Mouse (Mus musculus) adrenal gland, postnatal 10 days (tissue): ENCODE results near the gene Mchr1. TPM values are rescaled to one million over a fixed set of nuclear protein-coding genes. Genes with fewer than 3 reads are reported as not detected.

ENCODE experiments used
- DNase-seq: peaks from one replicate; pipeline ENCODE4 v3.0.0; 2021; ENCODE audit warnings: mixed read lengths
- total RNA-seq, 2 experiments: library from RNA; stranded (reverse); gene quantifications; 2 replicates each; pipeline ENCODE4 v1.2.3; 2021

The Mchr1 gene
- total RNA-seq, 2 experiments from 2014 or later, result 0.18 to 0.61 TPM

DNA sequence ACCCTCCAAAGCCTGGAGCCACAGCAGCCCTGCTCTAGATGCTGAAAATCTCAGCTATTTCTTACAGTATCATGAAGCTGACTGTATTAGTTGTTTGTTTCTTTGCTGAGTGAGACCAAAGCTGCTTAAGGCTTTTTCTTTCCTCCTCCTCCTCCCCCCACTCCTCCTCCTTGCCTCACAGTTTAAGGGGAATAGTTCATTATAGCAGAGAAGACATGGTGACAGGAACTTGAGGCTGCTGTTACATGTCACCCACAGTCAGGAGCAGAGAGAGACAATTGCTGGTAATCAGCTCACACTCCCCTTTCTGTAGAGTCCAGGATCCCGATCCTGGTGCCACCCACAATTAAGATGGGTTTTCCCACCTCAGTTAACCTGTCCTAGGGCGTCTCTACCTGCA lies 38.1 kb downstream of the Mchr1 start:
- DNase-seq, result no peak

DNA sequence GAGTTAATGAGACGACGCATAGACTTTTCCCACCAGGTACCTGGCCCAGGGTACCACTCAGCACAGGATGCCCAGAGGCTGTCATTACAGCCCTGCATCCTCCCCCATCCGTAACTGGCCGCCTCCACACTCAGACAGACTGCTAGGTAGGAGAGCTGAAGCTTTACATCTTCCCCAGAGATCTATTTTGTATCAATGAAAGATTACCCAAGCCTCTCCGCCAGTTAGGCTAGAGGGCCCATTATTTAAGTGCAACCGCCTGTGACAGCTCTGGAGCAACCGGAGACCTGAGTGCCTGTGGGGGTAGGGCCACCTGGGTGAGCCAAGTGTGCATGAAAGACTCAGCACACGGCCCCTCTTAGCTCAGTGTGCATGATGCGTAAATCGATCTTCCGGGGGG lies 42.6 kb downstream of the Mchr1 start:
- DNase-seq, result no peak

DNA sequence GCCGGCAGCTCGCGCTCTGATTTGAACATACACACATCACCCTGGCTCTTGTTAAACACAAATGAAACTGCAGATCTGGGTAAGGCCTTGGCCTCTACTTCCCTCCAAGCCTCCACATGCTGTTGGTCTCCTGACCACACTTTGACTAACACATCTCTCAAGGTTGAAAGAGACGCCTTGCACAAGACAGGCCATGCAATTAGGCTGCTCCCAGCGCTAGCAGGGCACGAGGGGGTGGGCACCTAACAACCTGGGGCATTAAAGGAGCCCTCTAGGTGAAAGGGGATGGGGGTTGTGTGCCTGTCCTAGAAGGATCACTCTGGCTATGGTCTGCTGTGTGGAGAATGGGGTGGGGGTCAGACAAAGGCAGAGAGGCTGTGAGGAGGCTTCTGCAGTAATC lies 43.4 kb downstream of the Mchr1 start:
- DNase-seq, result no peak

DNA sequence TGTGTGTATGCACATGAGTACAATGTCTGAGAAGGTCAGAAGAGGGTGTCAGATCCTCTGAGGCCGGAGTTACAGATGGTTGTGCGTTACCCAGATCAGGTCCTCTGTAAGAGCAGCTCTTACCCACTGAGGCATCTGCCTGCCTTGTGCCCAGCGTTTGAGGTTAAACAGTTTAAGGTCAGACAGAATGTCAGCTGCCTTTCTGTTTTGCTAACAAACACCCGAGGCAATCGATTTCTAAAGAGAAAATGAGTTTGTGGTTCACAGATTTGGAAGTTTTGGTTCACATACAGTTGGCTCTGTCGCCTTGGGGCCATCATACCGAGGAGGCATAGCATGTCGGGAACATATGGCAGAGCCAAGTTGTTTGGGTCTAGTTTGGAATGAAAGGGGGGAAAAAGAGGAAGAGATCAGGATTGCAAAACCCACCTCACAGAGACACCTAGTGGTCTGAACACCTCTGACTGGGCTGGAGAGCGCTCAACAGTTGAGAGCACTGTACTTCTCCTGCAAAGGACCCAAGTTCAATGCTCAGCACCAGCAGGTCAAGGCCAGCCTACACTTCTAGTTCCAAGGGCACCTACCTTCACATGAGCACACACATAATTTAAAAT lies 48.9 kb downstream of the Mchr1 start:
- DNase-seq, result no peak

Other genes starting within 250 kb of the Mchr1 start
- gene Mrtfa, start 44.7 kb upstream of the Mchr1 start, total RNA-seq, result 10 to 100 TPM; 23.7 to 26.2 TPM
- 100 to 1,000 TPM; 105 to 131 TPM for gene Slc25a17, start 125.3 kb downstream of the Mchr1 start, total RNA-seq
- gene St13, start 164.6 kb downstream of the Mchr1 start, total RNA-seq, result 100 to 1,000 TPM; 172 to 192 TPM
- gene Xpnpep3, start 164.6 kb downstream of the Mchr1 start, total RNA-seq, result 10 to 100 TPM; 22.5 to 24.2 TPM
- not detected for gene Dnajb7, start 172.8 kb downstream of the Mchr1 start, total RNA-seq
- 100 to 1,000 TPM; 132 to 145 TPM for gene Rbx1, start 230.8 kb downstream of the Mchr1 start, total RNA-seq